Mouse (Mus musculus): ENCODE results near the gene Lrba.

Gene Lrba

GRCm38 (mm10) chr3:86687571-86688209 lies 463.2 kb downstream of the Lrba start:
- no peak for DNase-seq (ENCODE audit: low spot score)

- DNase-seq (ENCODE audit: low spot score), result no peak
These were observed 464.0 kb downstream of the Lrba start for GRCm38 (mm10) chr3:86688438-86688837.

- DNase-seq (ENCODE audit: low spot score), result no peak
These were observed 464.8 kb downstream of the Lrba start for GRCm38 (mm10) chr3:86689305-86689704.

- DNase-seq (ENCODE audit: low spot score), result no peak
These were observed 468.3 kb downstream of the Lrba start for GRCm38 (mm10) chr3:86692779-86693178.

GRCm38 (mm10) chr3:86693553-86693952 lies 469.1 kb downstream of the Lrba start:
- no peak for DNase-seq (ENCODE audit: low spot score)

- DNase-seq (ENCODE audit: low spot score), result no peak
These were observed 474.5 kb downstream of the Lrba start for GRCm38 (mm10) chr3:86698947-86699346.

- no peak for DNase-seq (ENCODE audit: low spot score)
These were observed 476.7 kb downstream of the Lrba start for GRCm38 (mm10) chr3:86701163-86701563.

GRCm38 (mm10) chr3:86709472-86709871 lies 485.0 kb downstream of the Lrba start:
- no peak for DNase-seq (ENCODE audit: low spot score)

GRCm38 (mm10) chr3:86711530-86711929 lies 487.1 kb downstream of the Lrba start:
- DNase-seq (ENCODE audit: low spot score), result no peak

GRCm38 (mm10) chr3:86712758-86713157 lies 488.3 kb downstream of the Lrba start:
- no peak for DNase-seq (ENCODE audit: low spot score)

GRCm38 (mm10) chr3:86714446-86714845 lies 490.0 kb downstream of the Lrba start:
- no peak for DNase-seq (ENCODE audit: low spot score)

- DNase-seq (ENCODE audit: low spot score), result no peak
These were observed 499.2 kb downstream of the Lrba start for GRCm38 (mm10) chr3:86723415-86724298.

- no peak for DNase-seq (ENCODE audit: low spot score)
These were observed 500.6 kb downstream of the Lrba start for GRCm38 (mm10) chr3:86725113-86725512.

GRCm38 (mm10) chr3:86738831-86739230 lies 514.4 kb downstream of the Lrba start:
- DNase-seq (ENCODE audit: low spot score), result no peak

GRCm38 (mm10) chr3:86739745-86740144 lies 515.3 kb downstream of the Lrba start:
- no peak for DNase-seq (ENCODE audit: low spot score)

- no peak for DNase-seq (ENCODE audit: low spot score)
These were observed 520.9 kb downstream of the Lrba start for GRCm38 (mm10) chr3:86745348-86745747.

- DNase-seq (ENCODE audit: low spot score), result no peak
These were observed 521.5 kb downstream of the Lrba start for GRCm38 (mm10) chr3:86745769-86746512.

GRCm38 (mm10) chr3:86750652-86751051 lies 526.2 kb downstream of the Lrba start:
- no peak for DNase-seq (ENCODE audit: low spot score)

GRCm38 (mm10) chr3:86754178-86754577 lies 529.7 kb downstream of the Lrba start:
- DNase-seq (ENCODE audit: low spot score), result no peak

GRCm38 (mm10) chr3:86754595-86755557 lies 530.4 kb downstream of the Lrba start:
- no peak for DNase-seq (ENCODE audit: low spot score)

- DNase-seq (ENCODE audit: low spot score), result no peak
These were observed 532.1 kb downstream of the Lrba start for GRCm38 (mm10) chr3:86756548-86756947.

Measured in urinary bladder, postnatal 10 days (tissue).